Mouse (Mus musculus) heart, postnatal 36 days (tissue): ENCODE measurements around the gene Zswim8. TPM values are rescaled to one million over a fixed set of nuclear protein-coding genes. Genes with fewer than 3 reads are reported as not detected.
"Not testable (repeated sequence)": the region's sequence is repeated elsewhere in the genome, so short reads cannot be mapped to it uniquely, and the experiment has no call there.

Source experiments
- DNase-seq, 2 experiments: peaks; one replicate each; pipeline ENCODE4 v3.0.0; 2021 to 2022
- intact Hi-C: fragments of 180-260 bp; cut with DNase I; formaldehyde crosslinking; loops from one replicate; pipeline ENCODE4 v1.15.1; 2025
- total RNA-seq, 2 experiments: library from RNA; stranded (reverse); gene quantifications; 2 replicates each; pipeline ENCODE4 v1.2.3; 2021

Zswim8 gene
- total RNA-seq, 2 experiments from 2014 or later = 45.4 to 47.8 TPM

DNA sequence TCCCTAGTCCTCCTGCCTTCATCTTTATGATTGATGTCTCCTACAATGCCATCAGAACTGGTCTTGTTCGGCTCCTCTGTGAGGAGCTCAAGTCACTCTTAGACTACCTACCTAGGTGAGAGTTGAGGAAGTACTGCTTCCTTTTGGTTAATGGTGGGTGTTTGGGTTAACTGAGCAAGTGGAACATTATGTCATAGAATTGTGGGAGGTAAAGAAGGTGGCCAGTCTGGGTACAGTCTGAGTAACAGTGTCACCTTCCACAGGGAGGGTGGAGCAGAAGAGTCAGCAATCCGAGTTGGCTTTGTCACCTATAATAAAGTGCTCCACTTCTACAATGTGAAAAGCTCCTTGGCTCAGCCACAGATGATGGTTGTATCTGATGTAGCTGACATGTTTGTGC lies 18.3 kb upstream of the Zswim8 start:
- intact Hi-C loops = no loop called here
- no peak for DNase-seq

GRCm38 (mm10) chr14:20691772-20692171 lies 15.6 kb upstream of the Zswim8 start:
- DNase-seq = no peak

GRCm38 (mm10) chr14:20693589-20694101 lies 13.7 kb upstream of the Zswim8 start:
- no peak for DNase-seq
- intact Hi-C loops = loop anchor here (2.0 to 5.0 kb wide), 2 partner anchors 19 to 51 kb away; partner anchors contain the start of genes Sec24c and Usp54

More at GRCm38 (mm10) chr14:20691772-20692171, 15.6 kb upstream of the Zswim8 start:
- intact Hi-C loops = loop anchor here (2.0 to 5.0 kb wide), 2 partner anchors 17 to 49 kb away; partner anchors contain the start of genes Sec24c and Usp54

GRCm38 (mm10) chr14:20694185-20694883 lies 13.0 kb upstream of the Zswim8 start:
- intact Hi-C loops = loop anchor here (5.0 kb wide), 1 partner anchor 52 kb away; the partner anchor contains the start of gene Usp54
- peak in 1 of 2 experiments; percentile 23 for DNase-seq

GRCm38 (mm10) chr14:20694884-20695760 lies 12.2 kb upstream of the Zswim8 start, which contains the start of gene Fut11:
TSS of gene Fut11 (plus strand) at chr14:20694968.
- peak; percentile 84 to 85 for DNase-seq

DNA sequence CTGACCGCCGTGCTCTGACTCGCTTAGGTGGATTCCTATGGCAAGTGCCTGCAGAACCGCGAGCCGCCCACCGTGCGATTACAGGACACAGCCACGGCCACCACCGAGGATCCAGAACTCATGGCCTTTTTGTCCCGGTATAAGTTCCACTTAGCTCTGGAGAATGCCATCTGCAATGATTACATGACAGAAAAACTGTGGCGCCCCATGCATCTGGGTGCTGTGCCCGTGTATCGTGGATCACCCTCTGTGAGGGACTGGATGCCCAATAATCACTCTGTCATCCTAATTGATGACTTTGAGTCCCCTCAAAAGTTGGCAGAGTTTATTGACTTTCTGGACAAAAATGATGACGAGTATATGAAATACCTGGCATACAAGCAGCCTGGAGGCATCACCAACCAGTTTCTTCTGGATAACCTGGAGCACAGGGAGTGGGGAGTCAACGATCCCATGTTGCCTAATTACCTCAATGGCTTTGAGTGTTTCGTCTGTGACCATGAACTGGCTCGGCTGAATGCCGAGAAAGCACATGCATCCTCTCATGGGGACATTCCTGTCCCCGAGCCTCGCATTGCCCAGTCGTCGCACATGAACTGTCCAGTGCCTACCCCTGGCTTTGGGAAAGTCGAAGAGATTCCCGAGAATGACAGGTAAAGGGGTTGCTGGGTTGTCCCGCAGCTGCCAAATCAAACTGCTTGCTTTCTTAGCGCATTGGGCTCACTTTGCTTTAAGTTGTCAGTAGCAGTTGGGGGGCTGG lies 11.4 kb upstream of the Zswim8 start:
- DNase-seq = peak in 1 of 2 experiments; percentile 30
- intact Hi-C loops = no loop called here

More at GRCm38 (mm10) chr14:20694884-20695760, 12.2 kb upstream of the Zswim8 start, which contains the start of gene Fut11:
- intact Hi-C loops = loop anchor here (5.0 kb wide), 1 partner anchor 53 kb away; the partner anchor contains the start of gene Usp54

- intact Hi-C loops = no loop called here
- peak; percentile 35 to 36 for DNase-seq
Measured at GRCm38 (mm10) chr14:20696986-20697385, 10.4 kb upstream of the Zswim8 start.

DNA sequence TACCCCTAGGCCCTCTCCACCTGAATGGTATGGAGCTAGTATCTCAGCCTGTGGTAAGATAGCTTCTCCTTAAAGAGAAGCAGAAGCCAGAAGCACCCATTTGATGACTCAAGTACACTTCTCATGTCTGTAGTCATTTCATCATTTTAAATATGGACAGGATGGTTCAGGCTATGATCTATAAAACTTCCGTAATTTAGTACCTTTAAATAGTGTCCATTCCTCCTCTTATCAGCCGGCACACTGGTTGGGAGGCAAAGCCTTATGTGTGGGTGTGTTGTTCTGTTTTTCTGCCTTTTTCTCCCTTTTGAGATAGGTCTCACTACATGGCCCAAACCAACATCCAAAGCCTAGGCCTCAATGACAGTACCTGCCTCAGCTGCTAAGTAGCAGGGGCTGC lies 8.8 kb upstream of the Zswim8 start:
- intact Hi-C loops = no loop called here
- DNase-seq = no peak

GRCm38 (mm10) chr14:20700362-20700761 lies 7.0 kb upstream of the Zswim8 start:
- DNase-seq = no peak
- intact Hi-C loops = no loop called here

- intact Hi-C loops = no loop called here
- DNase-seq = no peak
Measured at GRCm38 (mm10) chr14:20701554-20701953, 5.8 kb upstream of the Zswim8 start.

DNA sequence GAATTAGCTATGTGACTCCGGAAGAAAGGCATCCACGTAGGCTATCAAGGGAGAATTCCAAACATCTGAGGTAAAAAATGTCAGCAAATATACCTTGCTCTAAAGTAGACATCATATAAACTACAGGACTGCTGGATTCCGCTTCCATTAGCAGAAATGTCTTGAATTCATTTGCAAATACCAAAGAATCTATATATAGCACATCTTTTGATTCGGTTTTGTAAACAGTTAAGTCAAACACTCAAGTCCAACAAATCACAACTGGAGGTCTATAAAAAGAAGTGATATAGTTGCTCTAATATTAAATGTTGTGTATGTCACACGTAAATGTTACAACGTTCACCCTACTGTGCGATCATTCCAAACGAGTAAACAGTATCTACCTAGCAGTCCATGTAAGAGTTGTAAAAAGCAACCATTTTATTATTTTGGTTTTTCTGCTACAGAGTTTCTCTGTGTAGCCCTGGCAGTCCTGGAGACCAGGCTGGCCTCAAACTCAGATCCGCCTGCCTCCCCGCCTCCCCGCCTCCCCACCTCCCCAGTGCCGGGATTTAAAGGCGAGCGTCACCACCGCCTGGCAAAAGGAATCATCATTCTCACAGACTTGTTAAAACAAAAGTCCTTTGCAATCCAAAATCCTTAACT lies 5.1 kb upstream of the Zswim8 start:
- no peak for DNase-seq
- intact Hi-C loops = no loop called here

DNA sequence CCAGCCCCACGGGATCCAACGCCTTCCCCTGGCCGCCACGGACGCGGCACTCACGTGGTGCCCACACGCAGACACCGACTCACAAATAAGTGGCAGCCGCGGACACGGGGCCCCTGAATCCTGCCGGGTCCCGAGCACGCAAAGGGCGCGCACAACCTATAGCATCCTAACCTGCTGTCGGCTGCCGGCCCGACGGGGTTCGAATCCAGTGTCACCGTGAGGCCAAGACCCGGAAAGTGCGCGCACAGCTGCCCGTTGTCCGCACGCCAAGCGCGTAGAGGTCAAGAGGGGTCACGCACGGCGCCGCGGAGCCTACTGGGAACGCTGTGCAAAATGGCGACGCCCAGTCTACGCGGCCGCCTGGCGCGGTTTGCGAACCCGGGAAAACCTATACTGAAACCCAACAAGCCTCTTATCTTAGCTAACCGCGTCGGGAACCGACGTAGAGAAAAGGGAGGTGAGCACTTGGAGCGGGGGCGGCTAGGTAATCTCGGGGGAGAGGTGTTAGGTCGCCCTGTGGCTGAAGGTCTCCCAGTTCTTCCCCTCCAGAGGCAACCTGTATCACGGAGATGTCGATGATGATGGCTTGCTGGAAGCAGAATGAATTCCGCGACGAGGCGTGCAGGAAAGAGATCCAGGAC lies 4.5 kb upstream of the Zswim8 start, which contains the start of gene Chchd1:
TSS of gene Chchd1 (plus strand) at position 266 of the 641 bp plus-strand sequence.
- DNase-seq = peak; percentile 95
- intact Hi-C loops = no loop called here

- DNase-seq, intact Hi-C loops: not testable (repeated sequence)
Measured at GRCm38 (mm10) chr14:20703461-20703860, 3.9 kb upstream of the Zswim8 start.

GRCm38 (mm10) chr14:20708239-20708638 lies 887 bp downstream of the Zswim8 start:
- DNase-seq = no peak
- intact Hi-C loops = no loop called here

GRCm38 (mm10) chr14:20713832-20714231 lies 6.5 kb downstream of the Zswim8 start:
- no peak for DNase-seq
- intact Hi-C loops = no loop called here

DNA sequence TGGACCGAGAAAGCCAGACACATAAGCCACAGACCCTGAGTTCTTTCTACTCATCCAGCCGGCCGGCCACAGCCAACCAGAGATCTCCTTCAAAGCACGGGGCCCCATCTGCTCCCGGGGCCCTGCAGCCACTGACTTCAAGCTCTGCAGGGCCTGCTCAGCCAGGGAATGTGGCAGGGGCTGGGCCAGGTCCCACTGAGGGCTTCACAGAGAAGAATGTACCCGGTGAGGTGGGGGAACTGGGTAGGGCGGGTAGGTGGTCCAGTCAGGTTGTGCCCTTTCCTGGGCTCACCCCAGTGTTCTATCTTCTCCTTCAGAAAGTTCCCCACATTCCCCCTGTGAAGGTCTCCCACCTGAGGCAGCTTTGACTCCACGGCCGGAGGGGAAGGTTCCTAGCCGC lies 11.1 kb downstream of the Zswim8 start:
- intact Hi-C loops = no loop called here

DNA sequence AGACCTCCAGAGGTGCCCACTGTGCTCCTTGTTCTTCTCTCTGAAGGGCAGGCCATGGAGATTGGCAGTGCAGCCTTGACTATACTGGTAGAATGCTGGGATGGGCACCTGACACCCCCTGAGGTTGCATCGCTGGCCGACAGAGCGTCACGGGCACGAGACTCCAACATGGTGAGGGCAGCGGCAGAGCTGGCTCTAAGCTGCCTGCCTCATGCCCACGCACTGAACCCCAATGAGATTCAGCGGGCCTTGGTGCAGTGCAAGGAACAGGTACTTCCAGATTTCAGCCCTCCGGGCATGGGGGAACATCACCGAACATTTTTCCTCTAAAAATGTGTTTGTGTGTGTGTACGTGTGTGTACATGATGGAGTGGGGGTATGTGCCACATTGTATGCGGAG lies 12.4 kb downstream of the Zswim8 start:
- no peak for DNase-seq
- intact Hi-C loops = no loop called here

More for the DNA sequence above, 11.1 kb downstream of the Zswim8 start:
- no peak for DNase-seq

GRCm38 (mm10) chr14:20721371-20721770 lies 14.0 kb downstream of the Zswim8 start:
- intact Hi-C loops = no loop called here
- DNase-seq = no peak

- intact Hi-C loops = no loop called here
Measured at GRCm38 (mm10) chr14:20723006-20723405, 15.7 kb downstream of the Zswim8 start.

More at GRCm38 (mm10) chr14:20723006-20723405, 15.7 kb downstream of the Zswim8 start:
- no peak for DNase-seq
